Mouse (Mus musculus) lung, postnatal 0 days (tissue): ENCODE measurements around the gene Olfr71. TPM values are rescaled to one million over a fixed set of nuclear protein-coding genes. Genes with fewer than 3 reads are reported as not detected.

Source experiments
- ATAC-seq: fragments of 200-750 bp; cut with Nextera tagmentation; 2 replicates; pipeline ENCODE4 v1.8.0; 2017; ENCODE audit warnings: moderate library complexity
- DNase-seq: peaks from one replicate; pipeline ENCODE4 v3.0.0-alpha.2; 2016; ENCODE audit warnings: low spot score
- H3K27ac ChIP-seq: fragments of 300-500 bp; sonication (generic); 2 replicates; pipeline ENCODE4 v1.5.1; 2014; ENCODE audit warnings: antibody characterized with exemption, mild to moderate bottlenecking, low read length, mixed read lengths
- H3K27me3 ChIP-seq: fragments of 300-500 bp; sonication (generic); replicated peaks from 2 replicates; pipeline ENCODE4 v1.6.1; 2014; ENCODE audit warnings: low read length, mixed read lengths; ENCODE audit not compliant: insufficient read depth
- H3K36me3 ChIP-seq: fragments of 300-500 bp; sonication (generic); 2 replicates; pipeline ENCODE4 v1.6.1; 2014; ENCODE audit warnings: low read length, mixed read lengths; ENCODE audit not compliant: insufficient read depth
- H3K4me1 ChIP-seq: fragments of 300-500 bp; sonication (generic); 2 replicates; pipeline ENCODE4 v1.6.1; 2014; ENCODE audit warnings: antibody characterized with exemption, low read depth, low read length, mixed read lengths; ENCODE audit not compliant: insufficient read depth
- H3K4me2 ChIP-seq: fragments of 300-500 bp; sonication (generic); replicated peaks from 2 replicates; pipeline ENCODE4 v1.6.1; 2014; ENCODE audit warnings: low read depth, mild to moderate bottlenecking, low read length, moderate library complexity, mixed read lengths
- H3K4me3 ChIP-seq: fragments of 300-500 bp; sonication (generic); 2 replicates; pipeline ENCODE4 v1.5.1; 2014; ENCODE audit warnings: low read depth, low read length
- H3K9ac ChIP-seq: fragments of 300-500 bp; sonication (generic); replicated peaks from 2 replicates; pipeline ENCODE4 v1.6.1; 2014; ENCODE audit warnings: low read depth, mild to moderate bottlenecking
- H3K9me3 ChIP-seq: fragments of 300-500 bp; sonication (generic); 2 replicates; pipeline ENCODE4 v1.6.1; 2016; ENCODE audit warnings: low read length, mixed read lengths
- CTCF ChIP-seq: IDR thresholded peaks from 2 replicates; pipeline ENCODE4 v1.5.1; 2016; ENCODE audit warnings: antibody characterized with exemption, mild to moderate bottlenecking
- EP300 ChIP-seq: IDR thresholded peaks from 2 replicates; pipeline ENCODE4 v1.6.1; 2016; ENCODE audit warnings: antibody characterized with exemption, mild to moderate bottlenecking, control low read depth
- WGBS: fragments of 180-500 bp; shearing (Covaris S2); extraction: QIAGEN DNeasy Blood & Tissue Kit; methylation state at CpG from one replicate; pipeline ENCODE4 v1.1.7; 2014; 5-methylcytosine and 5-hydroxymethylcytosine counted together
- polyA plus RNA-seq: library from polyadenylated mRNA; unstranded; fragments of >200 nt; fragmentation: Nextera tagmentation; extraction: Ambion mirVana; gene quantifications from 2 replicates; pipeline ENCODE4 v1.2.1, GENCODE M21; 2015

The Olfr71 gene
- polyA plus RNA-seq, 1 experiment from 2014 or later, result 0.17 TPM

DNA sequence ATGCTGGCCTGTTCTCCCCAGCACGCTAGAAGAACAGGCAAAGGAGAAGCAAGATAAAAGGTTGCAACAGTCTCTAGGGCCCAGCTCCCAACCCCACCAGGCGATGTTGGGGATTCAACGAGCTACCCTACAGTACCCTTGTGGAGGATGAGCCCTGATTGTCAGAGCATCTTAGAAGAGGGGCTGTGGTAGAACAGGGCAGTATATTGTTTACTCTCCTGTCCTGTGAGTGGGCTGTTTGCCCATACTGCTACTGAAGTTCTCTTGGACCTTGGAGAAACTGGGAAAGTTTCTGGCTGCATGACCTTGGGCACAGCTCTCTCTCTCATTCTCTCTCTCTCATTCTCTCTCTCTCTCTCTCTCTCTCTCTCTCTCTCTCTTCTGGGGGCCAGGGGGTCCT is 19.1 kb upstream of the Olfr71 start:
- WGBS, result 23% methylated on average over 3 of the region's 3 CpGs
- no peaks in the 10 kb centered on the region for H3K9me3 ChIP-seq
- H3K36me3 ChIP-seq, result no peaks in the 10 kb centered on the region
- no peak overlapping the region for H3K4me2 ChIP-seq
- no peaks in the 10 kb centered on the region for H3K27me3 ChIP-seq
- ATAC-seq (no peak), DNase-seq (no peak)
- no peak for TF ChIP-seq CTCF
- no peak for TF ChIP-seq EP300
- 0 out of 2 replicates have a peak overlapping the region, but pooled peaks have one; percentile 1 for H3K9ac ChIP-seq
- H3K4me3 ChIP-seq, result no peak overlapping the region
- H3K4me1 ChIP-seq, result peaks cover 29% of the 10 kb centered on the region; the same call in 1 of the 2 replicates
- peak overlapping the region; percentile 97 for H3K27ac ChIP-seq

DNA sequence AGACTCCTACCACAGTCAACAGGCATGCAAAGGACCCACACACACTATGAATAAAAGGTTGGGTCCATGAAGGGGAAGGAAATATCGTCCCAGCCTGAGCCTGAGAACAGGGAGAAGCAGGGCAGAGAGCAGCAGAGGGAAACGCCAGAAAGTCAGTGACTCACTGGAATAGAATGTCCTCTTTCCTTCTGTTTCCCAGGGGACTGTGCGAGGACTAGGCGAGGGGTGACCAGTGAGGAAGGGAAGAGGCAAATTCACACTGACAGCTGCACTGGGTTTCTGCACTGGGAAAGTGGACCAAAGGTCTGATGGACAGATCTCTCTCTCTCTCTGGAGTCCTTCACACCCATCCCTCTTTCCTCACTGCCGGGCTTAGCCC is 18.5 kb upstream of the Olfr71 start:
- Histone ChIP-seq H3K36me3 (no peaks in the 10 kb centered on the region), H3K9ac (no peak overlapping the region), H3K4me1 (peaks cover 29% of the 10 kb centered on the region; the same call in 1 of the 2 replicates), H3K4me3 (no peak overlapping the region), H3K27ac (peak overlapping the region; percentile 97), H3K4me2 (no peak overlapping the region), H3K9me3 (no peaks in the 10 kb centered on the region), H3K27me3 (no peaks in the 10 kb centered on the region)
- WGBS, result 3% methylated on average over 5 of the region's 5 CpGs
- ATAC-seq (peak; percentile 74), DNase-seq (peak; percentile 97)
- TF ChIP-seq CTCF (no peak), EP300 (peak; percentile 97)

DNA sequence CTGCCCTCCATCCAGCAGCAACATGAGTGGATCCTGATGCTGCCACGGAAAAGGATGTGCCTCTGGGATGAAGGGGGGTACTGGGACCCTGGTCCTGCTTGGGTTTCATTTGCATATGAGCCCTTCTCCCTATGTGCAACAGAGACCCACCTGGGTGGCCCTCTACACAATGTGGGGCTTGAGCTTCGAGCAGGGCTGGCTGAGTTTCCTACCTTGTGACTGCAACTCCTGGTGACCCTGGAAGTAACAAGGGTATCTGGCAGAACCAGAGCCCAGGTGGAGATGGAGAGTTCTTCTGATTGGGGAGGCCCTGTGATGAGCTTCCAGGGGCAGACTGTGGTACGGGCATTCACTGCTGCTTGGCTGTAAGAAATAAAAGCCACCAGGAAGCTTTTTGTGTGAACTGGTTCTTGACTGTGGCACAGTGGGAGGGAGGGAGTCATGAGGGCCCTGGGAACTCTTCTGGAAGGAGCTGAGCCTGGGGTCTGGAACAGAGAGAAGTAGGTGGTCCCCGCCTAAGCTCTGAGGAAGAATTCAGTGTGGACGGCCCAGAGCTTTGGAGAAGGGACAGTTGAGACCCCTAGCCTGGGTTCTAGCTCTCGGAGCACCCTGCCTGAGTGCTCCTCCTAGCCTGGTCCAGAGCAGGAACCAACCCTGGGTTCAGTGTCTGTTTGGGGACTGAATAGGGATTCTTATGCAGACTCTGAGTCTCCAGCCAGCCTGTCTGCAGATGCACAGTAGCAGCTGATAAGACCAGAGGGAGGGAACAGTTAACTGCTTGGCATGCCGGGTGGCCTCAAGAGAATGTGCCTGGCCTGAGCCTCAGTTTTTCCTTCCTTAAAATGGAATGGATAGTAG is 17.9 kb upstream of the Olfr71 start:
- H3K27me3 ChIP-seq, result no peaks in the 10 kb centered on the region
- DNase-seq, result peak; percentile 45
- H3K27ac ChIP-seq, result peak overlapping the region; percentile 97
- H3K4me3 ChIP-seq, result no peak overlapping the region
- no peaks in the 10 kb centered on the region for H3K9me3 ChIP-seq
- peak; percentile 9; the same call in 1 of the 2 replicates for ATAC-seq
- no peak overlapping the region; the same call in 1 of the 2 replicates for H3K9ac ChIP-seq
- TF ChIP-seq CTCF, result no peak
- no peak for TF ChIP-seq EP300
- 0 out of 2 replicates have a peak overlapping the region, but pooled peaks have one; percentile 8 for H3K4me2 ChIP-seq
- peaks cover 29% of the 10 kb centered on the region; the same call in 1 of the 2 replicates for H3K4me1 ChIP-seq
- no peaks in the 10 kb centered on the region for H3K36me3 ChIP-seq
- 56% methylated on average over 7 of the region's 7 CpGs for WGBS

DNA sequence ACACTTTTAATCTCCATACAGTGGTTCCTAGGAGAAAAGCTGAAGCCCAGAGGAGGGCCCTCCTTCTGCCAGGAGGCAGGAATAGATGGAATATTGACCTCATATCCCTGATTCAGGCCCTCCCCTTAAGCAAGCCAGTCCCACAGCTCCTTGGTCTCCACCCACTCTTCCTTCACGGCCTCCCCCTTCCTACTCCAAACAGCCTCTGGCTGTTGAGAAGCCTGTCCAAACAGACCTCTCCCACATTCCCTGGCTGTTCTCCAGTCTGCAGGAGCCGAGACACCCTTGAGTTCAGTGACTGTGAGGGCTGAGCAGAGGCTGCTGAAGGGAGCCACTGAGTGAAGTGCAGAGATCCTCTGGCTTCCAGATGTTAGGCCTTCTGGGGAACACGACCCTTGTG is 16.9 kb upstream of the Olfr71 start, which contains the start of gene Hrct1:
Hrct1 (plus strand) TSS at position 194 of the 400 bp plus-strand sequence.
- TF ChIP-seq EP300 (peak; percentile 92), CTCF (no peak)
- Histone ChIP-seq H3K9me3 (no peaks in the 10 kb centered on the region), H3K27ac (peak within 1 kb of the TSS; percentile 97), H3K4me1 (peaks cover 29% of the 10 kb centered on the region; the same call in 1 of the 2 replicates), H3K36me3 (no peaks in the 10 kb centered on the region), H3K4me2 (0 out of 2 replicates have a peak within 1 kb of the TSS, but pooled peaks have one; percentile 8), H3K27me3 (no peaks in the 10 kb centered on the region), H3K9ac (no peak within 1 kb of the TSS; the same call in 1 of the 2 replicates), H3K4me3 (no peak within 1 kb of the TSS)
- ATAC-seq (peak; percentile 73), DNase-seq (peak; percentile 98)
- WGBS, result 6% methylated on average over 3 of the region's 3 CpGs

DNA sequence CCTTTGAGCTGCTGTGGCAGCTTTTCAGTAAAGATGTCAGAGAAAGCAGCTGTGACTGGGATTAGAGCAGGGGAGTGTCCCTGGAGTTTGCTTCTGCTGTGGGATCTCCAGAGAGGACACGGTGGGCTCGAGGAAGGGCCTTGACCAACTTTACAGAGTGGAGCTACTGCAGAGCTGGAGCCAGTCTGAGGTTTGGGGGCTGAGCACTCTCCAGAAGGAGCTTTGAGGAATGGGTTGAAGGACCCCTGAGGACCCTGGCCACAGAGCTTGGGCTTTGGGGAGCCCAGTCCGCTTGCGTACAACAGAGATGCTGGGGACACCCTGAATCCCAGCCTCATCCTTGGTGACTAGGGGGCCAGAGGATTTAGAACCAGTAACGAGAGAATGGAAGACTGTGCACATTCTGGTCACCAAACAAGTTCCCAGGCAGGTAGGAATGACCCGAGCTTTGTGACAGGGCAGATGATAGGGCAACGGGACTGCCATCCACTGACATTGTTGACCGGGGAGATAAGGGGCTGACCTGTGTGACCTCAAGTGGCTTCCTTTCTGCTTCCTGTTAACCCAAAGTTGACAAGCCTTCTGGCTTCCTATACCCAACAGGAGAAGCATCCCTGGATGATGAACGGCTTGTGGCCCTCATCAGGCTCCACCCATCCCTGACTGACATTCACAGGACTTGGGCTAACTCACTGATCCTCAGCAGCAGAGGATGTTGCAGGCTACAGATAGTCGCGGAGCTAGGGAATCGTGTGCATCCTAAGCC is 16.4 kb upstream of the Olfr71 start:
- Histone ChIP-seq H3K36me3 (no peaks in the 10 kb centered on the region), H3K4me3 (no peak overlapping the region), H3K27me3 (no peaks in the 10 kb centered on the region), H3K9ac (no peak overlapping the region), H3K27ac (peak overlapping the region; percentile 97), H3K4me2 (no peak overlapping the region), H3K9me3 (no peaks in the 10 kb centered on the region), H3K4me1 (peaks cover 28% of the 10 kb centered on the region; the same call in 1 of the 2 replicates)
- DNase-seq (no peak), ATAC-seq (peak; percentile 0)
- 44% methylated on average over 12 of the region's 12 CpGs for WGBS
- no peak for TF ChIP-seq CTCF

DNA sequence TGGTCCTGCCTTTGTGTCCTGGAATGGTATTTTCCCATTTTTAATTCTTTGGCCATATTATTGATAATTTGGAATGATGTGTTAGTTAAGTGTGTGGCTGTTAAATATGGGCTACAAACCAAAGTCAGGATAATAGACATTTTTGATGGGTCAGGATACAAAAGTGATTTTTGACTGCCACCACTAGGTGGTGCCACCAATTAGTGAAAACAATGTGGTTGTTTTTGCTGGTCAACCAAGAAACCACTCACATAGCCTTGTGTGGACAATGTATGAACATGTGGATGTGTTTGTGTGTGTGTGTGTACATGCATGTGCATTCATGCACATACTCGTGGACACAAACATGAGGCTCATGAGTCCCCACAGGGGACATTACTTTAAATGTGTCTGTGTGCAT is 14.7 kb upstream of the Olfr71 start:
- no peaks in the 10 kb centered on the region for H3K36me3 ChIP-seq
- H3K9ac ChIP-seq, result no peak overlapping the region
- TF ChIP-seq EP300, result no peak
- TF ChIP-seq CTCF, result peak; percentile 88
- peak; percentile 79 for DNase-seq
- H3K4me1 ChIP-seq, result peaks cover 21% of the 10 kb centered on the region; the same call in 1 of the 2 replicates
- 14% methylated on average over 1 of the region's 1 CpGs for WGBS
- H3K4me2 ChIP-seq, result no peak overlapping the region
- no peaks in the 10 kb centered on the region for H3K27me3 ChIP-seq
- no peak overlapping the region for H3K27ac ChIP-seq
- no peak overlapping the region for H3K4me3 ChIP-seq
- H3K9me3 ChIP-seq, result no peaks in the 10 kb centered on the region
- no peak for ATAC-seq
